Mouse (Mus musculus) bone marrow macrophage, adult 2 months (primary cell): Measurements from ENCODE around the gene Gnaz. TPM values are rescaled to one million over a fixed set of nuclear protein-coding genes. Genes with fewer than 3 reads are reported as not detected.
A peak's percentile ranks its signal among the peaks of the same experiment; 100 is the strongest.

ENCODE experiments used
- H3K27ac ChIP-seq: 2 replicates; pipeline ENCODE4 v1.5.1; 2012; ENCODE audit warnings: low read depth, low read length; ENCODE audit not compliant: insufficient read depth
- H3K4me1 ChIP-seq: 2 replicates; pipeline ENCODE4 v1.6.1; 2012; ENCODE audit warnings: low read length; ENCODE audit not compliant: control insufficient read depth, insufficient read depth
- H3K4me3 ChIP-seq: 2 replicates; pipeline ENCODE4 v1.5.1; 2012; ENCODE audit warnings: mild to moderate bottlenecking, low read length, moderate library complexity; ENCODE audit not compliant: insufficient read depth
- CTCF ChIP-seq: IDR thresholded peaks from 2 replicates; pipeline ENCODE4 v1.5.1; 2012; ENCODE audit warnings: low read depth, mild to moderate bottlenecking, low read length, moderate library complexity
- POLR2A ChIP-seq: IDR thresholded peaks from 2 replicates; pipeline ENCODE4 v1.6.1; 2012; ENCODE audit warnings: mild to moderate bottlenecking, low read depth, low read length, borderline replicate concordance
- polyA plus RNA-seq: library from polyadenylated mRNA; stranded (reverse); fragments of >200 nt; gene quantifications from 2 replicates; pipeline ENCODE4 v1.2.4, GENCODE M21; 2012; ENCODE audit not compliant: missing spikeins, insufficient read depth, insufficient read length

Gene Gnaz
- polyA plus RNA-seq, 1 experiment = not detected

DNA sequence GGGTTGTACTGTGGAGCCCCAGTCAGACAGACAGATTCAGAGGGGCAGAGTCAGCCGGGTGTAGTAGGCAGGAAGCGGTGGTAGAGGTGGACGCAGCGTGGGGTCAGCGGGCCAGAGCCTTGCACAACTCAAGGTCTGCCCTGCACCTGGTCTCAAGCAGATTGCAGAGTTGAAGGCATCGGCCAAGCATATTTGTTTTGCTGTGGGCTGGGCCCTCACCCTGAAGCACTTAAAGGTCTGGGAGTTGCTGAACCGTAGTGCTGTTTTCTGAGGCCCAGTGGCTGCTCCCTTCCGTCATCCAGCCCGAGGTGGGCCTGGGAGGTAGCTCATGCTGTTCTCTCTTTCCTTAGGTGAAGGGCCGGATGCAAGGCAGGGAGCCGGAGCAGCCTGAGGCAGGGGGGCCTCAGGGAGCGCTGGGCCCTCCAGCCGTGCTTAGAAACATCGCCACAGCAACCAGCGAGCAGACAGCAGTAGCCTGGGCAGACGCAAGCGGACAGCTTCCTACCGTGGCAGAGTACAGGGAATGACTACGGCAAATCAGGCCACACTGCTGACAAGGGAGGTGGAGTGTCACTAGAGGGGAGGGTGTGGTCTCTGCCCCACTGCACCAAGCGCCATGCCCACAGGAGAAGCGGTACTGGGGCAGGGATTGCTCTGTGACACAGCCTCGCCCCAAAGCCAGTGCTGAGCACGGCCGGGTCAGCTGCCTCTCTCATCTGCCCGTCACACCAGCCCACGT lies 23.8 kb downstream of the Gnaz start:
- Histone ChIP-seq H3K4me3 (no peak overlapping the region), H3K4me1 (no peaks in the 10 kb centered on the region), H3K27ac (no peak overlapping the region)
- no peak for TF ChIP-seq CTCF
- TF ChIP-seq POLR2A = no peak

DNA sequence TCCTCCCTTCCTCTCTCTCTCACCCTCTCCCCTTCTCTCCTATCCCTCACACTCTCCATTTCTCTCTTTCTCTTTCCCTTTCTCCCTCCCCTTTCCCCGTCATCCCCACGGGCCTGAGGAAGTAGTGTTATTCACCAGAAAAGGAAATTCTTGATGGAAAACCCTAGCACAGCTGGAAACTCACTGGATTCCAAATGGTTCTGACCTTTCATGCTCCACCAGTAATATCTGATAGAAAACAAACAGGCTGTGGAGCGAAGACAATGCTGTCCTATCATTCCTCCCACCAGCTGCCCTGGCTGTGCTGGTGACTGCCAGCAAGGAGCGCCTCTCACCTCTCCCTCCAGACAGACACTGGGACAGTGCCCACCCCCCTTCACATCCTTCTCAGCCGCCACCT lies 27.9 kb downstream of the Gnaz start:
- no peak overlapping the region for H3K4me3 ChIP-seq
- H3K27ac ChIP-seq = no peak overlapping the region
- TF ChIP-seq CTCF = no peak
- H3K4me1 ChIP-seq = no peaks in the 10 kb centered on the region

DNA sequence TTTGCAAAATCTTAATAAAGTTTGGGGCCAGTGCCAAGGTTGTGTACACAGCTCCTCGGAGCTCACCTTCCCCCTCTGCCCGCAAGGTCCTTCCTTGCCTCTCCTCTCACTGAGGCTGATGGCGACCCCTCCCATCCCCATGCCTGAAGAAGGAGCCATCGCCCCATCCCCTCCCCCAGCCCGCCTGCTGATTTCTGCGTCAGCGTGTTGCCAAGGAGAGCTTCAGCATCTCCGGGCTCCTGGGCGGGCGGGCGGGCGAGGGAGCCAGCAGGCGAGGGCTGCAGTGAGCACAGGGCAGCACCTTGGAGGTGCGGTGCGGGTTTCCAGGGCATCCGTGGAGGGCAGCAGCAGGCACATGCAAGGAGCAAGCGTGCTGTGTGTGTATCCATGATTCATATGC lies 28.4 kb downstream of the Gnaz start:
- Histone ChIP-seq H3K27ac (no peak overlapping the region), H3K4me3 (no peak overlapping the region), H3K4me1 (no peaks in the 10 kb centered on the region)
- TF ChIP-seq CTCF (no peak), POLR2A (no peak)

DNA sequence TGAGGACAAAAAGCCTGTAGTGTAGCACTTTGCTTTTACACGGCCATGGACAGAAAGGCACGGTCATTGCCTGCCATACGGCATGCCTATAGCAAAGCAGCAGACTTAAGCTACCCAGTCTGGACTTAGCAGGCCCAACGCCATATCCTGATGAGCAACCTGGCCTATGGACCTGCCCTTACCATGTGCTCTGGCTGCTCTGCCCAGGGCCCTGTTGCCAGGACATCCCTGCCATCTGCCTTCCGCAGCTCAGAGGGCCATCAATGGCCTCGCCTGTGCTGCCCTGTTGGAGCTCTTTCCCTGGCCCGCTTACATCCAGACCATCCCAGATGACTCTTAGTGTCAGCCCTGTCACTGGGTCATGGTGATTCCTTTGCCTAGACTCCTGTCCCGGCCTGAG lies 34.4 kb downstream of the Gnaz start:
- no peak overlapping the region for H3K27ac ChIP-seq
- TF ChIP-seq POLR2A = no peak
- no peak for TF ChIP-seq CTCF
- no peak overlapping the region for H3K4me3 ChIP-seq
- H3K4me1 ChIP-seq = no peaks in the 10 kb centered on the region

DNA sequence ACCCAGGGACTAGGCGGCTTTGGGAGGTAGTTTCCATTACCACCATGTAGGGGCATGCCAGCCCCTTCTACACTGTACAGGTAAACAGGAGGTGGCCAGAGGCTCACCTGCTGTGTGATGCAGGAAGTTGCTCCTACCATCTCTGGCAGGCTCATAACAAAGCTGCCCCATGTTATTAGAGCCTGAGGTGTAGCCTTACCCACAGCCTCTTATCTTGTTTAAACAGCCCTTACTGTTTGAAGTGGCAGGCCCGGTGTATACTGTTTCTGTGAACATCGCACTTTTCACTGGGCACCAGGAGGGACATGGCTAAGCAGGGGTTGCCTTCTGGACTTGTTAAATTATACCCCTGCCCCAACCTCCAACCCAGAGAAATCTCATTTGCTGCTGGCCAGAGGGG lies 37.1 kb downstream of the Gnaz start:
- Histone ChIP-seq H3K4me1 (no peaks in the 10 kb centered on the region), H3K27ac (no peak overlapping the region), H3K4me3 (no peak overlapping the region)
- TF ChIP-seq CTCF (no peak), POLR2A (no peak)

DNA sequence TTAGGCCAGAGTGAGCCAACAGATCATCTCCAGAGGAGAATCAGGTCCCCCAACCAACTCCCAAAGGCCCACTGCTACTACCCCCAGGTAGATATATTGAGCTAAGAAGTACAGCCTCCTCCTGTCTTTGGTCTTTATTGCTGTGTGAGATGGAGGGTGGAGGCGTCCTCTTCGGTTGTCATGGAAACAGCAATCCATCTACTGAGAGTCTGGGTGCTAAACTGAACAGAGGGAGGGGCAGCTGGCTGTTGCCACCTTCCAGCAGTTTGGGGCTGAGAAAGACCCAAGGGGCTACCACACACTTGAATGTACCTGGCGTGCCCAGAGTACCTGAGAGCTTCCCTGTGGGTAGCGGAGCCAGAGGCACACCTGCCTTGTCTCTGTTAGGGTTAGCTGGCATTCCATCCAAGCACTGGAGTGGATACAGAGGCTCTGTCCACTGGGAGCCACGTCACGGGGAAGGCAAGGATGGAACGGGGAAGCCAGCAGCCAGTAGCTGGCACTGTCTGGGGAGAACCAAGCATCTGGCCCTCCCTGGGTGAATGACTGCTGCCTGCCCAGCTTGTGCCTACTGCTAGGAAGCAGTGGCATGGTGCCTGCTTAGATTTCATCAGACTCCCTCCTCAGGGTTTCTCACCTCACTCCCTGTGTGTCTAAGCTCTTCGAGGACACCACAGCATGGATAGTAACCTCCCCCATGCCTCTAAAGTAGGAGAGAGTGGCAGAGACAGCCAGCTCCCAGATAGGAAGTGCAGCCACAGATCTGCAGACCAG lies 40.1 kb downstream of the Gnaz start:
- no peaks in the 10 kb centered on the region for H3K4me1 ChIP-seq
- TF ChIP-seq CTCF (no peak), POLR2A (no peak)
- H3K4me3 ChIP-seq = no peak overlapping the region
- H3K27ac ChIP-seq = no peak overlapping the region

DNA sequence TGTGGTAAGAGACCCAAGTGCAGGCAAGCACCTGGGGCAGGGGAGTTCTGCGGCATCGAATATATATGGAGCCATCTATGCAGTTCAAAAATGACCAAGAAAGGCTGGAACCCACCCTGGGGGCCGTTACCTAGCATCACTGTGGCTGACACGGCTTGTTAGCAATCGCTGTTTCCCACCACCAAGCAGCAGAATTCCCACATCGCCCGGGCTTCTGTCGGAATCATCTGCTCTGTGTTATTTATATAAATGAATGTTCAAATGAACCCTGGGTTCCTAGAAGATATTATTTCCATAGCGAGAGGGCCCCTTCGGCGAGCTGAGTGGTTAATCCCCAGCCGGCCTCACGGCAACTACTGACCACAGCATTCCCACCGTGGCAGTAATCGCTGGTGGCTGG lies 43.7 kb downstream of the Gnaz start:
- H3K27ac ChIP-seq = no peak overlapping the region
- no peaks in the 10 kb centered on the region for H3K4me1 ChIP-seq
- no peak for TF ChIP-seq CTCF
- TF ChIP-seq POLR2A = no peak
- no peak overlapping the region for H3K4me3 ChIP-seq

DNA sequence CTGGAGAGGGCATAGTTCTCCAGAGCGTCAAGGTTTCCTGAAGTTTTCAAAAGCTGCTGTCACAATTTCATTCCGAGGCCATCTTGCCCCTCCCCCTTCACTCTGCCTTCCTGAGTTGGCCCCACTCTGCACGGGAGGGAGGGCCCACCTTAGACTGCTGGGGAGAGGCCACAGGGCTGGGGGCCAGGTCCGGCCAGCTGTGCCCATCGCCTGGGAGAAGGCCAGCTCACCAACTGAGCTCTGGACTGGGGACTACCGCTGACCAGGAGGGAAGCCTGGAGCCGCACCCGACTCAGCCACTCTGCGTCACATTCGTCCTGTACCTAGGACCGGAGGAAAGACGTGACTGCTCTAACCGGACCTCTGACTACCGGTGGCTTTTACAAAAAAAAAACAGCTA lies 48.5 kb downstream of the Gnaz start:
- TF ChIP-seq CTCF (no peak), POLR2A (no peak)
- H3K4me3 ChIP-seq = no peak overlapping the region
- H3K27ac ChIP-seq = no peak overlapping the region
- no peaks in the 10 kb centered on the region for H3K4me1 ChIP-seq

DNA sequence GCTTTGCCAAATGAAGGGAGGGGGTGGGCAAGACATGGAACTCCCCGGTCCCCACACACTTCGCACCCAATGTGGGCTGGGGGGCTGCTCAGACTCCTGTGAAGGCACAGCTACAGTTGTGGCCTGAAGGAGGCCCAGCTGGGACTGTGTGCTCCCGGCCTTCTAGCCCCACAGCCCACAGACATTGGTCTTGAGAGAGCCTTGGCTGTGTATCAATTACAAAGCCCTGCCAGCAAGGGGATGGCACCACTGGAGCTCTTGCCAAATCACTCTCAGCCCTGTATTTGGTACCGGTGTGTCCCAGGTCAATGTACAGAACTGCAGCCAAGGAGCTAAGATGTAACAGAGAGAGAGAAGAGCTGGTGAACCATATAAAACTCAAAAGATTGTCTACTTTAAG lies 49.5 kb downstream of the Gnaz start:
- Histone ChIP-seq H3K4me1 (no peaks in the 10 kb centered on the region), H3K27ac (no peak overlapping the region), H3K4me3 (no peak overlapping the region)
- TF ChIP-seq CTCF = no peak
- TF ChIP-seq POLR2A = no peak

DNA sequence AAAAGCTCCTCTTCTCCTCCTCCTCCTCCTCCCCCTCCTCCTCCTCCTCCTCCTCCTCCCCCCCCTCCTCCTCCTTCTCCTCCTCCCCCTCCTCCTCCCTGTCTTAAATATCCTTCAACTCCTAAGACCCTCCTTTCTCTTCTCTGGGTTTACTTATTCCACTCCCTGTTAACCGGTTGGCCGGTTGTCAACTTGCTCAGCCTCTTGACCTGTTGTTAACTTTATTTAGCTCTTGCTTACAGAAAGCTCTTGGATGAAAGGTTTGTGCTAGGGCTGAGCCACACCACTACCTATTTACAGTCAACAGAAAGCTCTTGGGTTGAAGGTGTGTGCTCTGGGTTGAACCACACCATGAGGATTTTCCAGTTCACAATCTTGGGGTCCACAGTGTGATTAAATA lies 53.3 kb downstream of the Gnaz start:
- Histone ChIP-seq H3K4me3 (no peak overlapping the region), H3K4me1 (no peaks in the 10 kb centered on the region), H3K27ac (no peak overlapping the region)
- no peak for TF ChIP-seq CTCF
- no peak for TF ChIP-seq POLR2A

DNA sequence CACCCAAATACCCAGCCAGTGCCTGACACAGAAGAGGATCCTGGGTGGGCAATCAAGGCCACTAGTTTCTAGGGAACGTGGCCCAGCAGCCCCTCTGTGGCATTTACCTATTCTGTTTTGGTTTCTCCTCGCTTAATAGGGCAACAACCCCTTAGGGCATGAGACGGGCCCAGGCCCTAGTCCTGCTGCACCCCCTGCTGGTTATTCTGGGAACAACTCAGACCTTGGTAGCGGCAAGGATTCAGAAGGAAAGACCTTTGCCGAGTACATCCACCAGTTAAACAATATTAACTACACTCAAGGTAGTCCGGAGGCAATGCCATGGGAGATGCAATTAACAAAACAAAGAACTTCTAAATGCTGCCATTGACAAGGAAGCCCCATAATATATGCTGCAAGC lies 54.2 kb downstream of the Gnaz start:
- no peak overlapping the region for H3K4me3 ChIP-seq
- no peak overlapping the region for H3K27ac ChIP-seq
- TF ChIP-seq POLR2A (no peak), CTCF (peak; percentile 44; the same call in 1 of the 2 replicates)
- H3K4me1 ChIP-seq = no peaks in the 10 kb centered on the region
